Mouse (Mus musculus) gastrocnemius, postnatal 36 days (tissue): ENCODE results near the gene Fbxo34. TPM values are rescaled to one million over a fixed set of nuclear protein-coding genes. Genes with fewer than 3 reads are reported as not detected.
"Not testable (repeated sequence)": the region's sequence is repeated elsewhere in the genome, so short reads cannot be mapped to it uniquely, and the experiment has no call there.

Experiments
- DNase-seq, 2 experiments: peaks; one replicate each; pipeline ENCODE4 v3.0.0; 2022
- intact Hi-C: fragments of 180-260 bp; cut with DNase I; formaldehyde crosslinking; loops from one replicate; pipeline ENCODE4 v1.15.1; 2025
- long read RNA-seq, 2 experiments: library from polyadenylated mRNA; stranded (forward); transcript quantifications; one replicate each; pipeline ENCODE4 v2.0.0; 2021
- total RNA-seq, 2 experiments: library from RNA; stranded (reverse); gene quantifications; 2 replicates each; pipeline ENCODE4 v1.2.3; 2021

The Fbxo34 gene
- 10 to 100 TPM in 1 of 2 experiments, 1 to 10 TPM in 1; 9.1 to 11.0 TPM for total RNA-seq
- long read RNA-seq, experiment 1, partial matches to known transcripts: 0 of 4 reads
- long read RNA-seq, experiment 1, other reads (novel, unspliced or antisense): 2 of 4 reads
- long read RNA-seq, experiment 2, partial matches to known transcripts: 0 of 11 reads
- long read RNA-seq, experiment 2, other reads (novel, unspliced or antisense): 2 of 11 reads

DNA sequence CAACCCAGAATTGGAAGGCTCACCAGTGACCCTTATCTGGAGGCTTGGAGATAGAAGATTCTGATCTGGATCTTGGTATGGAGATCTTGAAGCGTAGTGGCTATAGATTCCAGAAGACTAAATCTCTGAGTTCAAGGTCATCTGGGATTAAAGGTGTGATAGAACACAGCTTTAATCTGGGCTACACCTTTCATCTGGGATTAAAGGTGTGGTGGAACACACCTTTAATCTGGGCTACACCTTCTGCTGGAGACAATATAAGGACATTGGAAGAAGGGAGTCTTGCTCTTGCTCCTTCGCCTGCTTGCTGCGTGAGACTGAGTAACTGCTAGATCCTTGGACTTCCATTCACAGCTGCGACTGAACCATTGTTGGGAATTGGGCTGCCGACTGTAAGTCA, at the start of gene Fbxo34:
Gene Fbxo34, plus strand, starts transcription at position 301 of the 400 bp plus-strand sequence.
- DNase-seq, intact Hi-C loops: not testable (repeated sequence)

DNA sequence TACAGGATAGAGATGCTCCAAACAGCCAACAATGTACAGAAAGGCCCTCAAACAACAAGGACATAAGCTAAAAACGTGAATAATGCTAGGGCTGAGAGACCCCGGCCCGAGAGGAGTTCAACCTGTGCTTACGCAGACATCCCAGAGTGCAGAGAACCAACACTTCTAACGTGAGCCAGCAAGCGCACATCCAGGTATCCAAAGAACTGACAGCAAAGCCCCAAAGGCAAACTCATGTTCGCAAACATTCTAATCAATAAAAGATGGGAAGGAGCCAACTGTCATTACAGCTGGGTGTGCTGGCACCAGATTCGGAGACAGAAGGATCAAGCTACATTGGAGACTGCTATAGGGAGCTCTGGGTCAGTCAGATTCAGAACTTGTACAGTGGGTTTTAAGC, 47.5 kb upstream of the Fbxo34 start:
- intact Hi-C loops: no loop called here
- DNase-seq: no peak

DNA sequence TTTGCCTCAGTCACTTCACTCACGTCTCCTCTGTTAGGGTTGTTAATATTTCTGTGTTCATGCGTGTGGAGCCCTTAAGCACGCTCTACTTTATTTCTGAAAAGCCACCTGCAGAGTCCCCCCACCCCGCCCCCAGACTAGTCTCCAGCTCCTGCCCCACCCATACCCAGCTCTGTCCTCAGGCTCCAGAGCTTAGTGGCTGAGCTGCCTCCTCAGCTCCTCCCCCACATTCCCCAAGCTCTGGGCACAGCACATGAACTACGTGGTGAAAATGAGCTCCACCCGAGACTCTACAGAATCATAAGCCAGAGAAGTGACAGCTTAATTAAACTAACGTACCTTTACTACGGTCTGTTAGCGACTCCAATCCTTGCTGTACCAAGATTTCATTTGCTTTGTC, 44.2 kb upstream of the Fbxo34 start:
- DNase-seq: no peak
- intact Hi-C loops: no loop called here

DNA sequence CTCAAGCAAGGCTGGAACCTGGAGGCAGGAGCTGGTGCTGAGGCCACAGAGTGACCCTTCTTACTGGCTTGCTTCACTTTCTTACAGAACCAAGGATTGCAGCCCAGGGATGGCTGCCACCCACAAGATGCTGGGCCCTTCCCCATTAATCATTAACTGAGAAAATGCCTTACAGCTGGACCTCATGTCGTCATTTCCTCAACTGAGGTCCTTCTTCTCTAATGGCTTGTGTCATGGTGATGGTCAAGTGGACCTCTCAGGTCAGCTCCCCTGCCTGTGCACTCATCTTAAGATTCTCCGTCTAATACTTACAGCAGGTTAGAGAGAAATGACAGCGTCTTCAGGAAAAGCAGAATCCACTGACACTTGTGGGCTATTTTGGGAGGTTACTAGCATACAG, 32.9 kb upstream of the Fbxo34 start:
- intact Hi-C loops: no loop called here
- DNase-seq: no peak

DNA sequence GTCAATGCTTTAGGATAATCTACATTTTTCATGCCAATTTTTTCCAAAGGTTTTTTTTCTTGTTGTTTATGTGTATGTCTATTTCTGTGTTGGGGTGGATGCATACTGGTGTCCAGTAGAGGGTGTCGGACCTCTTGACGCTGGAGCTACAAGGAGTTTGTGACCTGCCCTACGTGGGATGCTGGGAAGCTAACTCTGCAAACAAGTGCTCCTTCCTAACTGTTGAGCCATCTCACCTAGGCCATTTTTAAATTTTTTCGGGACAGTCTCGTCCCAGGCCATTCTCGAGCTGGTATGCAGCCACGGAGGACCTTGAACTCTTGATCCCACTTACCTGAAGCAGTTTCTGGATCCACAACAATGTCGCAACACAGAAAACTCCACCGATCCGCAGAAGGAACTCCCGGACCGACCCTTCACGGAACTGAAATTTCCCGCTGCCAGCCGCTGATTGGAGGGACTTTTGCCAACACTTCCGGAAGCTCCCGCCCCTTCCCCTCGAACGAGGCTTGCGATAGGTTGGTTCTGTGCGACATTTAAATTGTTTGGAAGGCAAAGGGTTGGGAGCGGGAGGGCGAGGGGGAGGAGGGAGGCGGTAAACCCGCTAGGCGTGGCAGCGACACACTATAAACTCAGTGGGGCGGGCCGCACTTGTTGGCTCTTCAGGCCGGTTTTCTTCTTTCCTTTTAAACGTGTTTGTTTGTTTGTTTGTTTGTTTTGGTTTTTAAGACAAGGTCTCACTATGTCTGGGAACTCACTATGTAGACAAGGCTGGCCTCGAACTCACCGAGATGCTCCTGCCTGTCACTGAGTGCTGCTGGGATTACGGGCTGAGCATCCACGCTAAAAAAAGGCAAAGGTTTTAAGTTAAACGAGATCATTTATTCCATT, 32.2 kb upstream of the Fbxo34 start, which contains the start of gene Dlgap5:
Gene Dlgap5, minus strand, starts transcription at position 633 of the 891 bp plus-strand sequence.
- intact Hi-C loops: no loop called here

DNA sequence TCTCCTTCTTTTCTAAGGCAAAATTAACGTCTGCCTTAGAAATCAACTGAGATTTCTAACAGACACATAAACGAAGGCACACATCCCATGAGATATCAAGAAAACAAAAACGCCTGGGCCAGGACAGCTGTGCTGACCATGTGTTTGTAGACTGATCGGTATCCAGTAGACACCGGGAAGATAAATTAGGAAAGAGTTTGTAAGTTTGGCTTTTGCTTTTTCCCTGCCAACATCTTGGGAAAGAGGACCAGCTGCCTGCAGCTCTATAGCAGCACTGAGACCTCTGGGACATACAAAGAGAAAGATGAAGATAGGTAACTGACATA, 31.6 kb upstream of the Fbxo34 start:
- DNase-seq: no peak
- intact Hi-C loops: no loop called here

More for the DNA sequence above, 32.2 kb upstream of the Fbxo34 start, which contains the start of gene Dlgap5:
- peak; percentile 87 to 89 for DNase-seq

DNA sequence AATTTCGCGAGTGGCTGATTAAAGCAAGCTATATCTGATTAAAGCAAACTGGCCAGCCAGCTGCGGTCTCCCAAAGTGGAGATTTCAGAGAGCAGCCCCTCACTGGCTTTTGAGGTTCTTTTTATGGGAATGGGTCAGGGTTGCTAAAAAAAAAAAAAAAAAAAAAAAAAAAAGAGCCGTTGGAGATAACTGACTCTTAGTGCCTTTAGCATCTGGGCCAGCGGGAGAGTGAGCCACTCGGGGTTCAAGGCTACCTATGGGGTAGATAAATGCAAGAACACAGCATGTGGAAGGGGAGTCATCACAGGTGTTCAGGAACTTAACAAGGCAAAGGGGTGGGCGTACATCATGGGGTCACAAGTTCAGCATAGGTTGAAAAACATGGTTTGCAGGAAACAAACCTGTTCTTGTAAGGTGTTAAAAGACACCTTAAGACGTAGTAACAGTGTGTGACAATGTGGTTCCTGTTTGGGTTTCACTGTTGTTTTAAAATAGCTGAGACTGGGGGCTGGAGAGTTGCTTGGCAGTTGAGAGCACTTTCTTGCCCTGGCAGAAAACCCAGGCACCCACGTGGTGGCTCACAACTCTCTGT, 31.1 kb upstream of the Fbxo34 start:
- intact Hi-C loops: no loop called here
- DNase-seq: no peak

DNA sequence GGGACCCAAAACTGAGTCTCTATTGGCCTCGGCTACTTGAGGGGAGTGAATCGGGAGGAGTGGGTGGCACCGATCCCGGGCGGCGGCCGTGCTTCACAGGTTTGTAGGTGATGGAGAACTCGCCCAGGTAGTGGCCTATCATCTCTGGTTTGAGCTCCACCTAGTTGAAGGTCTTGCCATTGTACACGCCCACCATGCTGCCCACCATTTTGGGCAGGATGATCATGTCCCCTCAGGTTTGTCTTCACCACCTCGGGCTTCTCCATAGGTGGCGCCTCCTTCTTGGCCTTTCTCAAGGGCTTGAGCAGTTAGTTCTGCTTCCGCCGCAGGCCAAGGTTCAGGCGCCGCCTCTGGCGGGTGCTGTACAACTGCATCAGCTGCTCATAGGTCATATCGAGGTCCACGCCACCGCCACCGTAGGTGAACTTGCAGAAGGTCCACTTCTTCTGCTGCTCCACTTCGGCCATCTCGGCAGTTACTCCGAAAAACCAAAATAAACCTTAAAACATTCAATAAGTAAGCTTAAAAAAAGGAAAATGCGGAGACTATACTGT, 30.4 kb upstream of the Fbxo34 start:
- DNase-seq: no peak
- intact Hi-C loops: no loop called here

DNA sequence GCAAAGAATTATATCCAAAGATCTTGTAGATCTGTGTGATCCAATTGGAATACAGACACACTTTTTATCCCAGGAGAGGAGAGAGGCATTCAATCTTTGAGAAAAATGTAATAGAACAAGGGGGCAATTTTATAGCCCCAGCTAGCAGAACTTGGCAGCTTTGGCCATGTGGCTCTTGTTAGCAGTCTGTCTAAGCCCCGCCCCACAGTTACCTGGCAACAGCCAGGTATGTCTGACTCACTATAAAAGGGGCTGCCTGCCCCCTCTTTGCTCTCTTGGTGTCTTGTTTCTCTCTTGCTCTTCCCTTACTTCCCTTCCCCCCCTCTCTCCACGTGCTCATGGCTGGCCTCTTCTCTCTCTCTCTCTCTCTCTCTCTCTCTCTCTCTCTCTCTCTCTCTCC, 28.6 kb upstream of the Fbxo34 start:
- intact Hi-C loops: no loop called here

DNA sequence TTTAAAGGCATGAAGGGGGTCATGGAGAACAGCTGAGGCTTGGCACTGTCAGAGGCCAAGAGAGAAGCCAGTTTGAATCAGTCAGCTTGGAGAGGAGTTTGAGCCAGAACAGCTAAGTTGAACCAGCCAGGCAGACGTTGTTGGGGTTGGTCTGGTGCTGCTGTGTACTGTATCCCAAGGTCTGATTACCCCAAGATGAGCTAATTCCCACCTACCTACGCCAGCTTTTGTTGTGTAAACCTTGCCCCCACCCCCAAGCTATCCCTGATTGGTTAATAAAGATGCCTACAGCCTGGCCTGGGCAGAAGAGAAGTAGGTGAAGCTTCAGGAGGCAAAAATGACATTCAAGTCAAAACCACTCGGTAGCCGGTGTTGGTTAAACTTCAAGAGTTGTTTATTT, 27.8 kb upstream of the Fbxo34 start:
- intact Hi-C loops: no loop called here
- DNase-seq: no peak

More for the DNA sequence above, 28.6 kb upstream of the Fbxo34 start:
- no peak for DNase-seq

DNA sequence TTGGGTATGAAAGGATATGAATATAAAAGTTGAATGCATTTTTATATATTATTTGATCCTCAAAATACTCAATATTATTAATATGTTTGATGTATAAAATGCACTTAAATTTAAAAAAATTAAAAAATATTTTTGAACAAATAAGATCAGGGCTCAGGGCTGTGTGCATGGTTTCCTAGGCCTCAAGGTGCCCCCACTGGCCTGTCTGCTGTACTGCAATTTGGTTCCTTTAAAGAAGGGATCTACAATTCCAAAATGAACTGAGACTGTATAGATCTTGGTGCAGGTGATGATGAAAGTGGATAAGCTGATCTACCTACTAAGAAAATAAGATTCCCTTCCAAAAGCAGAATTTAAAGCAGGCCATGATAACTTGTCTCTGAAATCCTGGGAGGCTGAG, 17.2 kb upstream of the Fbxo34 start:
- intact Hi-C loops: no loop called here

DNA sequence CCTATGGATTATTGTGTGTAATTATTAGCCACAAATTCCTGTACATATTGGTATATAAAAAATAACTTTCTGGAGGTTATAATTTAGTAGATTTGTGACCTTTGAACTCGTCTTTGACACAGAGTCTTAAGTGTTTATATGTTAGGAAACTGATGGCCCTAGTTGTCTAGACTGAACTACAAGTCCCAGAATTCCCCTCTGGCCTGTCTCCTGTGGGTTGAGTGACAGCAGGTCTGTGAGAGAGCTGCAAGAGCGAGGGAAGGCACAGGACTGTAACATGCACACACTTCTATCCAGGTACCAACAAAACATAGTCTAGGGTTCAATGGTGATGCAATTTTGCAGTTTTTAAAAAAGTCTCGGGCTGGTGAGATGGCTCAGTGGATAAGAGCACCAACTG, 11.3 kb upstream of the Fbxo34 start:
- DNase-seq: no peak
- intact Hi-C loops: no loop called here

More for the DNA sequence above, 17.2 kb upstream of the Fbxo34 start:
- DNase-seq: no peak

DNA sequence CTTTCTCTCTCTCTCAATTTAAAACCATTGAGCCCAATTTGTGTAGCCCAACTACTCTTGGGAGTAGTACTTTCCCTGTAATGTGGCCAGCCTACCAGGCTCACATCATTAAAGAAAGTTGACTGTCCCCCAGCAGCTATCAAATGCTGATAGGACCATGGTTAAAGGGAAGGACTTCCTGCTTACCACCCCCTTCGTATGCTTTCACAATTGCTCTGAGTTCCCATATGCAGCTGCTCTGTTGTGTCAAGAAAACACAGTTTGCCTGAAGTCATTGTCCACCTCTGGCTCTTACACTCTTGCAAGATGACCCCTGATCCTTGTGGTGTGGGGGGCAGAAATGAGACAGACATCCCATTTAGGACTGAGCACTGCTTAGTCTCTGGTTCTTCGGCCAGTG, 5.3 kb upstream of the Fbxo34 start:
- no peak for DNase-seq

DNA sequence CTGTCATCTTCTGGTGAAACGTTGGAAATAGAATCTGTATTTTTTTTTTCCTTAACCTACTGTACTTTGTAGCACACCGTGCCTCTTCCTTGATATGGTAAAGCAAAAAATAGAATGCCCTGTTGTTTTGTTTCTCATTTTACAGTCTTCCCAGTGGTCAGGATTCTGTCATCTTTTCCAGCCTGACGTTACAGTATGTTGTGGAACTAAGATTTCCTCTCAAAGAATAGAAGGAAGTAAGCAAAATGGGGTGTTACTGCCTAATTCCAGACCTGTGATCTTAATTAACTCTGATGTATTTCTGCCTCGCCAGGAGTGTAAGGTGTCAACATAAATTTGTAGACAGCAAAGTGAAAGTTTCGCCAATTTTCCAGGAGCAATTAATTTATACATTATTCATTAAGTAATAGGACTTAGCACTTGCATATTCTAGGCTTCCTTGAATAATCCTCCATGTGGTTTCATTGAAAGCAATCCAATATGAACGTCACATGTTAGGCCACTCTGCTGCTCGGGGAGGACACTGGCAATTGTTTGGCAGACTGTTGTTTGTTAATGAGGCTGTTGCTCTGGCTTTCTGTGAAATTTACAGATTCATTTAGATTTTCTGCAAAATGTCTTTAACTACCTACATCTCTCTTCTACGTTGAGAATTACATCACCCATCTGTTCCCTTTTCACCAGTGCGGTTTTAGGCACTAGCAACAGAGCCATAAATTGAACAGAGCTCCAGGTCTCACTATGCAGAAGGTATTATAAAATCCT, 4.7 kb upstream of the Fbxo34 start:
- intact Hi-C loops: no loop called here
- no peak for DNase-seq

More for the DNA sequence above, 5.3 kb upstream of the Fbxo34 start:
- intact Hi-C loops: no loop called here

DNA sequence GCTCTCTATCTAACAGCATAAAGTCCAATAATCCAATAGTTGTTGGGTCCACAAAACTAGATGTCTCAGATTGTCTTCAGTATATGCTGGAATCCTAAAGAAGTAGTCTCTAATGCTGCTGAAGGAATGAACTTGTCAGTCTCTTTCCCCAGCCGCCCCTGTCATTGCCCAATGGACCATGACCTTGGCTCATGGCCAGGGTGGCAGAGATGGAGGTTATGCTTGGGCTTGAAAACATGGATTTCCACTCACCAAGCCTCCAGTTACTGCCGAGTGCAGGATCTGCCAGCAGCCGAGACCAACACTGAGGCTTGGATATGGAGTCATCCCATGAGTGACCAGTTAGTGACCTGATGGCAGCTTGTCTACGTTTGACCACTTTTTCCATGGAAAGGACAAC, 9.3 kb downstream of the Fbxo34 start:
- DNase-seq: no peak
- intact Hi-C loops: no loop called here

DNA sequence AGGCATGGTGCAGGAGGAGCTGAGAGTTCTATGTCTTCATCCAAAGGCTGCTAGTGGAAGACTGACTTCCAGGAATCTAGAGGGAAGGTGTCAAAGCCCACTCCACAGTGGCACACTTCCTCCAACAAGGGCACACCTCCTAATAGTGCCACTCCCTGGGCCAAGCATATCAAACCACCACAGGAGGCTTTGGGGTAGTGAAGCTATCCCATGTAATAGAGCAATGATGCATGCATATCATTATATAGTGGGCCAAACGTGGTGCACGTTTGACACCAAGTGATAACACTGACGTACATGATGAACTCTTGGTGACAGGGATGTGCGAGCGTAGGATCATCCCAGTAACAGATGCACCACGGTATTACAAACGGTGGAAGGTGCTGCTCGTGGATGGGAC, 11.8 kb downstream of the Fbxo34 start:
- intact Hi-C loops: no loop called here
- DNase-seq: no peak

DNA sequence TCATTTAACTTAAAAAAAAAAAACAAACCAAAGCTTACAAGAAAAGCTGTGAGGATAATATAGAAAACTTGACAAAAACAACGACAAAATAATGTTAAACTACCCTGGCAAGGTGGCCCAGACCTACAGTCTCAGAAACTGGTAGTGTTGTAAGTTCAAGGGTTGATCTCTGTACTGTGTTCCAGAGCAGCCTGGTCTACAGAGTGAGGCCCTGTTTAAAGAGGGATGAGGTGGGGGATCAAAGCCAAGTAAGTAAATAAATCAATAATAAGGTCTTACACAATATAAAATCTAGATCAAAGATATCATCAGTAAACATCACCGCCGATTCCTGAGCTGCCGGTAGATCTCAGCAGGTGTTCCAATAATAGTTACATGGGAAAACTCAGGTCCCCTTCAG, 12.2 kb downstream of the Fbxo34 start:
- intact Hi-C loops: no loop called here
- no peak for DNase-seq

DNA sequence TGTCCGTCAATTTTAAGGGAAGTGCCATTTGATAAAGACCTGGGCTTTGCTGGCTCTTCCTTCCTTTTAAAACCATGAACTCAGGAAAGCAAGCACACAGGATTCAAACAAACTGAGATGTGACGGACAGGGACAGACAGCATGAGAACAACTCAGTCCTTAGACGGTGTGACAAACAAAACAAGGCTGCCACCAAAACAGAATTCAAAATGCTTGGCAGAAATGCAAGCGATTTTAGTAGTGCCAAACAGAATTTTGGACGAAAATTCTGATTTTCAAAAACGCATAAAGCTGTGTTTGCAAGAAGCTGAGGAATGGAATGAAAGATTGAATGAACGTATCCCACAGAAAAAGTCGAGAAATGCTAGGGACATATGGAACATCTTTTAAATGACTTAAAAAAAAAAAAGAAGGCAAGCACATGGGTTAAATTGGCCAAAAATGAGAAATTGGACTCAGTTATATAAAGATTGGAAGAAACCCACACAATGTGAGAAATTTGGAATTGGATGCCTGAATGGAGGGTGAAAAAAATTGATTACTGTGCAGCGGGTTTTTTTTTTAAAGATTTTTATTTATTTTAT, 12.7 kb downstream of the Fbxo34 start:
- intact Hi-C loops: no loop called here
- no peak for DNase-seq

DNA sequence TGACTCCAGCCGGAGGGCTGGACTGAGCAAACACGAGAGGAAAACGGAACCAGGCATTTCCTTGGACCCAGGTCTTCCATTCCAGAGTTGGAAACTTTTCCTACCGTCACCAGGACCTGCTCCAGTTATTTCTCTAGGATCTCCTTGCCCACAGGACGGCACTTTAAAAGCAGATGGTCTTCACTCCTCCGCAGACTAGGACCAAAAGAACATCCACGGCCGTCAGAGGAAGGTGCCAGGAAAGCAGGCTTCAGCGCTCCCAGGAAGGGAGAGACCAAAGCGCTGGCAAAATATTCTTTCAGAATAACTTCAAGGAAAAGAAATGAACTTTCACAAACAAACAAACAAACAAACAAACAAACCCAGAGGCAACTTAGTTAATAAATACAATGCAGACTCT, 14.2 kb downstream of the Fbxo34 start:
- no peak for DNase-seq
- intact Hi-C loops: no loop called here

DNA sequence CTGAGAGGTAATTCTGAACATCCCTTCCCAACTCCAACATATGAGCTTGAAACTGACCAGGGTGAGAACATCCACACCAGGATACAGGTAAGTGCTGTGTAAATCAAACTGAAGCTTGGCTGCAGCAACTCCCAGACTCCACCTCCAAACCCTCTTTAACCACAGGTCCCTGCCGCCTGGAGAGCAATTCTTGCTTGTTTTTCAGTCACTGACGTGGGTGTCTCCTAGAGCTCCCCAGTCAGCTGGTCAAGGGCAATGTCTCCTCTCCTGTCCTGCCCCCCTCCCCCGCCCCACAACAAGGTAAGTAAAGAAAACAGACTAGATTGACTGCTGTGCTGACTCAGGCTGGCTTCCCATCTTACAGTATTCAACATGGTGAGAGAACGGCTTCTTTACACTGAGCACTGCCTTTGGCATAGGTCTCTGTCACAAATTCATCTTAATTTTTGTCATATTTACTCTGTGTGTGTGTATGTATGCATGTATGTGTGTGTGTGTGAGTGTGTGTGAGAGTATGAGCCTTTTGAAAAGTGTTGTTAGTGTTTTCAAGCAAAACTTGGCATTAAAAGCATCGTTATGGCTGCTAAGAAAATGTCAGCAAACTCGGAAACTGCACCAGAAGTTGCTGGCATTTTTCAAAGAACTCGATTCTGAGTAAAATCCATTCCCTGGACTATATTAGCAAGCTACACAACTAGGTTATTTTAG, 15.4 kb downstream of the Fbxo34 start:
- intact Hi-C loops: no loop called here
- DNase-seq: no peak
